In the genomic region with DNA sequence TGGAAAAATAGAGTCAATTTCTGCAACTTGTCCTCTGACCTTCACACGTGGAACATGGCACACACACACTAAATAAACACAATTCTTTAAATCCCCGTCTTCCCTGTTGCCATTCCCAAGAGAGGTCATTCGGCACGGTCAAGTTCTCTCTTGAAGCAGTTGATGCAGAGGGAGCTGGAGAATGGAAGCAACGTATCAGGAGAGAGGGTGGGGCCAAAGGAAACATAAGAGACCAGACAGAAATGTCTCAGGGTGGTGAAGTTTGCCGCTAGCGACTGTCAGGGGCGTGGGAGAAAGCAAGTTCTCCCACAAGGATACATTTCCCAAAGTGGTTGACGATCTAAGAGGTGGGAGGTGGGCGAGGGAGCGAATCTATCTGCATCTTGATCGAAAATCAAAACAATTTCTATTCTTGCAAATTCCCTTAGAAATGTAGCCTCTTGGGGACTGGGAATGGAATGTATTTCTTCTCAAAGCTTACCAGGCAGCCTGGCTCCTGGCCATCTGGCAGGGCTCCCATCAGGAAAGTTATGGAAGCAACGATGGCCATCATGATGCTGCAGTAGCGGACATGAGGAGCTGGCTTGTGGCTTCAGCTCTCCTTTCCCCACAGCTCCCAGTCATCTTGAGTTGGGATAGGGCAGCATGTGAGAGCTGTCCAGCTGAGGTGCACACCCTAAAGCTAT, we compare ENCODE assay signal across 12 mouse cellular contexts. TPM values are rescaled to one million over a fixed set of nuclear protein-coding genes. Genes with fewer than 3 reads are reported as not detected.
DNase-seq lines count a peak whose midpoint lies in the region; ATAC-seq and TF ChIP-seq lines count a peak whose summit lies in the region.
"Had no signal": no experiment of that assay in that cellular context is flagged by ENCODE, and none has a peak within 500 bp of the region (broad histone marks: within the 10 kb centered on the region; RNA-seq: fewer than 3 reads in every experiment).

No protein-coding gene starts in this region.

- ATAC-seq in granulocyte monocyte progenitor cell, adult 5-6 weeks (replicated peaks; ENCODE audit: poor library complexity, severe bottlenecking) = no peak

- peak; percentile 70 for DNase-seq in adrenal gland, postnatal 14 days
- DNase-seq in adrenal gland, postnatal 4 days (ENCODE audit: low spot score in 2 of 2) = no peak
- peak; percentile 20 for DNase-seq in layer of hippocampus, adult 9-11 months
- no peak for DNase-seq in layer of hippocampus, postnatal 36 days
- DNase-seq in left cerebral cortex, adult 2 months (ENCODE audit: extremely low spot score in 1 of 2, low spot score in 2 of 2) = peak; percentile 43 to 45
- DNase-seq in right cerebral cortex, postnatal 14 days = peak; percentile 77
- DNase-seq in cerebellum, adult 8-10 months = no peak
- DNase-seq: heart, adult 11 months had no signal

- H3K27ac ChIP-seq in left cerebral cortex, adult 2 months = no peak overlapping the region
- H3K27ac ChIP-seq: hindbrain, embryonic 15.5 days; neural tube, embryonic 13.5 days had no signal

- intact Hi-C loops in left cerebral cortex, adult 2 months (cut with DNase I) = no loop called here

- H3K4me3 ChIP-seq in left cerebral cortex, adult 2 months = no peak overlapping the region
- H3K4me3 ChIP-seq: hindbrain, embryonic 15.5 days; neural tube, embryonic 13.5 days had no signal

- no peak for TF ChIP-seq CTCF in left cerebral cortex, adult 2 months (IDR thresholded peaks at IDR 0.05)

RNA-seq across cellular contexts. Expression of gene Fmod, which starts 8.8 kb away (rescaled TPM):
- 13.9 and 15.3 TPM in 2 replicates for total RNA-seq in adrenal gland, postnatal 14 days (2021)
- total RNA-seq in adrenal gland, postnatal 4 days (2021) = 10 to 100 TPM; 18.5 to 28.1 TPM
- total RNA-seq in layer of hippocampus, postnatal 36 days (2021) = 1 to 10 TPM; 4.0 to 7.8 TPM
- total RNA-seq in left cerebral cortex, adult 2 months (2021) = 10 to 100 TPM; 15.8 to 23.8 TPM
- total RNA-seq in granulocyte monocyte progenitor cell, adult 5-6 weeks (2014; fragmentation: Nextera tagmentation) = not detected in 2 replicates
- total RNA-seq in granulocyte monocyte progenitor cell, adult 5-6 weeks (2017) = not detected in 2 replicates
- total RNA-seq: megakaryocyte, adult 5-6 weeks had no signal

RNA-seq across cellular contexts. Expression of gene Btg2, which starts 50.6 kb away (rescaled TPM):
- 36.7 and 58.2 TPM in 2 replicates for total RNA-seq in adrenal gland, postnatal 14 days (2021)
- 10 to 100 TPM; 25.6 to 27.8 TPM for total RNA-seq in adrenal gland, postnatal 4 days (2021)
- total RNA-seq in layer of hippocampus, postnatal 36 days (2021) = 10 to 100 TPM; 18.7 to 18.9 TPM
- total RNA-seq in left cerebral cortex, adult 2 months (2021) = 10 to 100 TPM; 26.2 to 28.3 TPM
- total RNA-seq in granulocyte monocyte progenitor cell, adult 5-6 weeks (2014; fragmentation: Nextera tagmentation) = 7.2 and 13.5 TPM in 2 replicates
- total RNA-seq in granulocyte monocyte progenitor cell, adult 5-6 weeks (2017) = 31.3 and 33.7 TPM in 2 replicates

Comparison
In these comparisons a context has a peak if more than half of its experiments do, and no peak if none do; other contexts are left out.
1. DNase-seq: peak in adrenal gland, postnatal 14 days (single experiment), layer of hippocampus, adult 9-11 months (single experiment), left cerebral cortex, adult 2 months (2 of 2) and right cerebral cortex, postnatal 14 days (single experiment); none in adrenal gland, postnatal 4 days (0 of 2), layer of hippocampus, postnatal 36 days (0 of 2) and cerebellum, adult 8-10 months (single experiment).
2. RNA of gene Fmod, which starts 8.8 kb away (total RNA-seq): 18.5 to 28.1 TPM in adrenal gland, postnatal 4 days, 15.8 to 23.8 TPM in left cerebral cortex, adult 2 months, 13.9 to 15.3 TPM in adrenal gland, postnatal 14 days and 4.0 to 7.8 TPM in layer of hippocampus, postnatal 36 days; not detected in granulocyte monocyte progenitor cell, adult 5-6 weeks; every median in the first group is over 4 times any median in the second.